Mouse (Mus musculus) megakaryocyte-erythroid progenitor cell, adult 5 weeks (primary cell): Measurements from ENCODE around the gene Abca8a. TPM values are rescaled to one million over a fixed set of nuclear protein-coding genes. Genes with fewer than 3 reads are reported as not detected.

Experiments used
- polyA plus RNA-seq: library from polyadenylated mRNA; stranded (reverse); fragments of >175 nt; gene quantifications from 2 replicates; pipeline ENCODE4 v1.2.3, GENCODE M21; 2012

Abca8a gene
- polyA plus RNA-seq = not detected in 2 replicates

DNA sequence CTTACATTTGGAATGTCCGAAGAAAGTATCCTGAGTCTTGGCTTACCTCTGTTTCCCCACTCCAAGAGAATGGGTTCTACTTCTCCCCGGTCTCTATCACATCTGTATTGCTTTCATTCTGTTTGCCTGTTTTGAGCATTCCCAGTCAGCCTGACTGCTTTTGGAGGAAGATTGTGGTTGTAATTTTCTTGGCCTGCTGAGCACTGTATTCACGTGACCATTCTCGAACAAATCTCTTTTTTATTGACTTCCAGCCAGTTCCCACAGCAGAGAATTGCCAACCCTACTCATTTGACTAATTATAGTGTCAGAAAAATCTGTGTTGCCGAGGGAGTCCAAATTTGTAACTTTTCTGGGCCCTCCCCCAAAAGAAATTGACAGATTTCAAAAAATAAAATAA lies at the start of gene Abca8a:
TSS of gene Abca8a (minus strand) at position 121 of the 400 bp plus-strand sequence.

DNA sequence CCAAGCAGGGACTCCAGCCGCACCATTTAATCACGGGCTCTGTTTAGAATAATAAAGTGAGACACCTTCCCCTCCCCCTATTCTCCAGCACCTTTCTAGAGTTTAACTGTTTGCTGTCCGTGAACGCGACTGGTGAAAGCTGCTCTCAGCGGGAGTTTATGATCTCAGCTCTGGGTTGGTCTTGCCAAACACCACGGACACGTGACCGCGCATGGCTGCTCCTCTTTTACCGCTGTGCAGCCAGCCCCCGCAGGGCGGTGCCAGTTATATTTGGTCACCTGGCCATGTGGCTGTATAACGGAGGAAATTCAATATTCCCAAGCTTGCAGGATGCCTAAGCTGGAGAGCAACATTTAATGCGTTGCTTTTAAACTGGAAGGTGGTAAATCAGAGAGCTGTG lies 100.2 kb downstream of the Abca8a start, which contains the start of gene Abca8b:
TSS of gene Abca8b (minus strand) at position 222 of the 400 bp plus-strand sequence.

Other genes starting within 250 kb of the Abca8a start
- gene Abca8b, start 100.1 kb downstream of the Abca8a start, polyA plus RNA-seq = not detected in 2 replicates
- 0.09 and 0.18 TPM in 2 replicates for gene Abca9, start 72.2 kb upstream of the Abca8a start, polyA plus RNA-seq
- not detected in 2 replicates for gene Abca6, start 155.8 kb upstream of the Abca8a start, polyA plus RNA-seq
- gene Abca5, start 241.7 kb upstream of the Abca8a start, polyA plus RNA-seq = 0.01 and 0.10 TPM in 2 replicates